Mouse (Mus musculus): ENCODE results near the gene Xrra1.
"Not testable (repeated sequence)": the region's sequence is repeated elsewhere in the genome, so short reads cannot be mapped to it uniquely, and the experiment has no call there.

The Xrra1 gene

DNA sequence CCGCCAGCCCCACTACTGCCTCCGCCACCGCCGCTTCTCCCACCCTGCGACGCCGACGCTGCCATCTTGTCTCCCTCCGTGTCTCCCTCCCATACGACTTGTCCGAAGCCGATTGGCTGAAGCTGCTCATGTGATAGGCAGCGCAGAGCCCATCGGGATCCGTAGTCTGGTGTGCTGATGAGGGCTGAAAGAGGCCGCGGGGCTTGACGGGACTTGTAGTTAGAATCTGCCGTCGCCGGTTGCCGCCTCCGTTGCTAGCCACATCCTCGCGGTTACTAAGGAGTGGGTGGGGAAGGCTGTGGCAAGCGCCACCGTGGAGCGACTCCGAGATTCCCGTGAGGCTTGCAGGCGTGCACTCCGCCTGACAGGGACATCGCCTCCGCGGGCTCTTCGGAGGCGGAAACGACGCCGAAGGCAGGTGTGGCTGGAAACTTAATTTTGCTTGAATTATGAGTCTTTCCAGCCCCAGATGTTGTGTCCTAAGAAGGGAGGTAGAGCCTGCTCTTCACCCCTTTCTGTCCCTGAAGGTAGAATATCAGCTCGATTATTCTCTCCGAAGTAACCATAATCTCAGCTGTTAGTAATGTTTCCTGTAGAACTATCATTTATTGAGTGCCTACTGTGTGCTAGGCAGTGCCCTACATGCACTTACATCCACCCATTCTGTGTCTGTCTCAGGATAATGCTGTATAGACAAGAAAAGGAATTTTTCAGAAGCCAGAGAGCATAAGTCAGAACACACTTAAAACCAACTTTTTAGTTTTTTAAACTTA, at the start of gene Xrra1:
Xrra1 (plus strand) TSS at position 304 of the 773 bp plus-strand sequence.
- peak; percentile 99 to 100 for DNase-seq (ENCODE audit: low spot score in 2 of 2)

DNA sequence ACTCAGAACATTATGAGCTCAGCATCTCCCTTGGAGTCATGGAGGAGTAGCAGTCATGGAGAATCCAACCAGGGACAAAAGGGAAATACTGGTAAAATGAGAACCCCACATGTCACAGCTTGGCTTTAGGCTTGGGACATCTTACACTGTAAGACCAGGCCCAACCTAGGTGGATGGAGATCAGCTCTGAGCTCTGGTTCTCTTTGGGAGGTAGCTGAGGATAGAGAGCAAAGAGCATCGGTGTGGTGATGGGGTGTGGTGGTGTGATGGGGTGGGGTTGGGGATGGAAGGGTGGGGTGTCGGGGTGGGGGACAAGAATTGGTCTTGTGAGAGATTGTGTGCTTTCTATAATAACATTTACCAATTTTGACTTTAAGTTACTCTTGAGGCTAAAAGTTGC, 48.1 kb upstream of the Xrra1 start:
- no peak for DNase-seq (ENCODE audit: low spot score in 2 of 2)

DNA sequence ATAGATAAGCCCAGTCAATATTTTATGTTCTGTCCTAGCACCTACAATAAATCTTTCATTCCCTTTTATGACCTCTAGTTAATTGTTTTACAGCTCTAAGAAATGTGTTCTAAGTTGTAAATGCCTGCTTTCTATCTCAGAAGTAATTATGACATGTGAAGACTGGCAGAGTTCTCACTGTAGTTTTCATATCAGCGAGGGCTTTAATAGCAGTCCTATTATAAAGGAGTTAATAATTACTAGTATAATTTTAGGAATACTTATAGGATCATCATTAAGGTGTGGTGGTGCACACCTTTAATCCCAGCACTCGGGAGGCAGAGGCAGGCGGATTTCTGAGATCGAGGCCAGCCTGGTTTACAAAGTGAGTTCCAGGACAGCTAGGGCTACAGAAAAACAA, 47.3 kb upstream of the Xrra1 start:
- DNase-seq (ENCODE audit: low spot score in 2 of 2) = no peak

DNA sequence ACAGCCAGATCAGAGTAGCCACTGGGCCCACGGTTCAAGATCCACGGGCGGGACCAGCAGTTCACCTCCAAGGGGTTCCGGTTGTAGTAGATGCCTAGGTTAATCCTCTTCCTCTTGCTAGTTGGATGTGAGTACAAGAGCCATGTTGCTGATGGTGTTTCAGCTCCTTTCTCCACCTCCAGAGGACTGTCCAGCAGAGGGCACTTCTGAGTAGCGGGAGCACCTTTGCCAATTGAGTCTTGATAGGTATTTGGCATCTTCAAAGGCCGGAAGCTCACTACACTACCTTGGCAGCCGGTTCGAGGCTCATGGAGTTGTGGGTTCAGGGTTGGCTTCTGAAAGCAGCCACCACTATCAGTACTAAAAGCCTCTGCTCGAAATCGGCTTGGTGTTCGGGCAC, 45.5 kb upstream of the Xrra1 start:
- peak in 1 of 2 experiments; percentile 35 for DNase-seq (ENCODE audit: low spot score in 2 of 2)

DNA sequence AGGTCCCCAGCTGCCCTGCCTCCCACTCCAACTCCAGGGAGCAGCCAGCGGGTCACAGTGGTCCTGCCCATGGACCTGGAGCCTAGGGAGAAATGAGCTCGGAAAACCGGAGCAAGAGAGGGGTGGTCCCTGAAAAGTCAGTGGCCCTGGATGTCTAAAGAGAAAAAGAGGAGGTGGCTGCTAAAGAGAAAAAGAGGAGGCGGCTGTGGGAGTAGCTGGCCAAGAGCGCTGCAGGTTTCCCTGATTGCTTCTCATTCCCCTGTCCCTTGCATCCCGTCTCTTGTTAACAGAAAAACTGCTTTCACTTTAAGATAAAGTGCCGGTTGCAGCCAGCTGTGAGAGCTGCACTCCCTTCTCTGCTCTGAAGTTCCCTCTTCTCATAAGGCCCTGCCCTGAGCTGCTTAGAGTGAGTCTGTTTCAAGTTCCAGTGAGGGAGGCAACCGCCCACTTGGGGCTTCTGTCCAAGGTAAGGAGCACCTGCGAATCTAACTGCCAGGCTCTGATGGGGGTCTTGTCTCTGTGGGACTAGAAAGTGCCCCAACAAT, 40.7 kb upstream of the Xrra1 start:
- DNase-seq (ENCODE audit: low spot score in 2 of 2) = not testable (repeated sequence)

DNA sequence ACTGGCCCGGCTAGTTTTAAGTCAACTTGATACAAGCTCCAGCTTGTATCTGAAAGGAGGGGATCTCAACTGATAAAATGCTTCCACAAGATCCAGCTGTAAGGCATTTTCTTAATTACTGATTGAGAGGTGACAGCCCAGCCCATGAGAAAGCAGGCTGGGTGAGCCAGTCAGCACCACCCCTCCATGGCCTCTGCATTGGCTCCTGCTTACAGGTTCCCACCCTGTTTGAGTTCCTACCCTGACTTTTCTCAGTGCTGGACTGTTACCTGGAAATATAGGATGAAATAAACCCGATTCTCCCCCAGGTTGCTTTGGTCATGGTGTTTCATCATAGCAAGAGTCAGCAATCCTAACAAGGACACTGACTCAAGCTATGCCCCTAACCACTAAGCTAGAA, 37.0 kb upstream of the Xrra1 start:
- DNase-seq (ENCODE audit: low spot score in 2 of 2) = no peak

DNA sequence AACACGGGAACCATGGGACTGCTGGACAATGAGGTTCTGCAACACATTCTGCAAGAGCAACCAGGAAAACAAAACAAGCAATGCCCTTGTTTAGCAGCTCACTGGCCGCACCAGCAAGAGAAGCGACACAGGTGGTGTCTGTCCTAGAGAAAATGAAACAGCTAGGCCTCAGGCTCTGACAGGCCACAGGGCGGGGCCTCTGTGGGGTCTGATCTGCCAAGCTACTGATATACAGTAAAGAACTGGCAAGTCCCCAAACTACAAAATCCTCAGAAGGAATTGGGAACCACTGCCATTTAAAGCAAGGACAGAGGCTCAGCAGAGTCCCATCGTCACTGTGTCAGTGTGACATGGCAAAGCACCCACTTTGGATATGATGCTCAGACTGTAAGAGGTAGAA, 36.5 kb upstream of the Xrra1 start:
- DNase-seq (ENCODE audit: low spot score in 2 of 2) = no peak

DNA sequence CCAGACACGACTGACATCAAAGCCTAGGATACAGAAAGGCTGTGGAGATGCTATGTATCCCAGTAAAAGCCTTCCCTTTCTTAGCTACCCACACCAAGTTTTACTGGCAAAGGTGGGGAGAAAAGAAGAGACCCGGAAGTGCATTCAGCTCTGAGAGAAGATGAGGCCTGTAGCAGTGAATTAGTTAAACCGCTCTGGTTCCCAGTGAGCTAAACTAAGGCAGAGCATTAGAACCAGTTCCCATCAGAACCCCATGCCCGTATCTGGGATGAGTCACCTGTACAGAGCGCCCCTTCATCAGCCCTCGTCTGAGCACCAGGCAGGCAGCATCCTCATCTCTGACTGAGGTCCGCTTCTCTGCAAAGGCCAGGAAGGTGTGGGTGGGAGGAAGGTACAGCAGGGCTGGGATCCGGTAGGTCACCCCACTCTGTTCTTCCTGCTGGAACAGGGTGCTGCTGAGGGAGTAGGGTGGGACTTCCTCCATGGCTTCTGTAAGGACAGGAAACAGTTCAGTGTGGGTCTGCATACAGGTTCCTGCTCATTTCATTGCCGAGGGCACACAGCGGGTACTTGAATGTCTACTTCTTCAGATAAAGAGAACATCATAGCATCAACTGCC, 35.8 kb upstream of the Xrra1 start:
- DNase-seq (ENCODE audit: low spot score in 2 of 2) = no peak

DNA sequence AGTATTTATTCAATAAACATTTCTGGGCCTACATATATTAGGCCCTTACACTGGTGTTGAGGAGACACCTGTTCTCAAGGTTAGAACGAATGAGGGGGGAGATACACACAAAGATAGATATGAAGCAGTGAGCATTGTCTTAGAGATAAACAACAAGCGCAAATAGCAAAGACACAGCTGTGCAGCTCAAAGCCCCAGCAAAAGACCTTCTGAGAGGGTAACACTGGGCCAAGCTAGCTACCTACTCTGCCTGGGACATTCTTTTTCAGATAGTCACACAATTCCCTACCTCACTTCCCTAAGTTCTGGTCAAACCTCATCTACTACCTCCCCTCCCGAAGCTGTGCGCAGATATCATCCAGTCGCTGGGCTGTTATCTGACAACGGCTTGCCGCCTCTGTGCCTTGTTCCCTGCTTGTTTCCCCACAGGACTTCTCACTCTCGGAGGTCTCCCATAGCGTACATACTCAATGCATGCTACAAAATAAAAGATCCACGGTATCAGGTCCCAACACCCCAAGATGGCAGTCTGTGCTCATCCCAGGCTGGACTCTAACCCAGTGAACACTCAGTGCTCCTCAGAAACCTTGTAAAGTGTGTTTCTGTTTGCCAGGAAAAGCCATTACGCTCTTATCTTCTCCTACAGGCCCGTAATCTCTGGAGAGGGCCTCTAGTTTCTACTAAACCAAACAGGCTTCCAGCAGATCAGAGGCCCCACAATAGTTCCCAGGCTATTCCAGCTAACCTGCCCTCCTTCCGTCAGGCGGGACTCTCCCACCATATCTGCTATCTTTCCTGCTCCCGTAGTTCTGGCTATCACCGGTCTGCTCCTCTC, 34.0 kb upstream of the Xrra1 start:
- no peak for DNase-seq (ENCODE audit: low spot score in 2 of 2)

DNA sequence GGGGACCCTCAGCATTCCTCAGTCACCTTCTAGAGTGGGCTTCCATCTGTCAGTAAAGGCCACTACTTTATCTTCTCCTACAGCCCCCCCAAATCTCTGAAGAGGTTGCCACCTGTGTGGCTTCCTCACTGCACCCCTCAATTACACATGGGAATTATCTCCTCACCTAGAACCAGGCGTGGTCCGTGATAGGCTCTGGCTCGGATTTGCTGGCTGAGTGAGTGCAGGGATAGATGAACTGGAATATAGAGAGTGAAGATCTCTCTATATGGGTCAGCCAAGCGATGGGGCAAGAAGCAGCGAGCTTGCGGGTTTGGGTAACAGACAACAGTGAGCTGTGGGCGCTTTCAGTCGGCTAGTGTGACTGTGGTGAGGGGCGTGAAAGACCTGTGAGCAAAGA, 33.4 kb upstream of the Xrra1 start:
- no peak for DNase-seq (ENCODE audit: low spot score in 2 of 2)

DNA sequence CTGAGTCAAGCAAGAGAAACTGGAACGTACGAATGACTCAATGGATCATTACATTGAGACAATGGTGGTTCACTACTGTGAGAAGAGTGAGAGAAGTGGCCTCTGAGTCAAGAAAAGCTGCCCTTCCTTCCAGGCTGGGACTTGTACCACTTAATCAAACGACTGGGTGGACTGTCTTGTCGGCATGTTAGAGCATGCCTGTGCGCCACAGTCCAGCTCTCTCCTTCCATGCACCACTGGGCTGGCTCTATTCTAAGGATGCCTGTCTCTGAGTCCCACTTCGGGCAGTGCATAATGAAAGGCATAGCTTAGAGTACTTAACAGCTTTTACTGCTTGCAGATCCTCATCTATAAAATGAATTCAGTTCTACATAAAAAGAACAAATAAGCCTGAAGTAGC, 32.8 kb upstream of the Xrra1 start:
- no peak for DNase-seq (ENCODE audit: low spot score in 2 of 2)

DNA sequence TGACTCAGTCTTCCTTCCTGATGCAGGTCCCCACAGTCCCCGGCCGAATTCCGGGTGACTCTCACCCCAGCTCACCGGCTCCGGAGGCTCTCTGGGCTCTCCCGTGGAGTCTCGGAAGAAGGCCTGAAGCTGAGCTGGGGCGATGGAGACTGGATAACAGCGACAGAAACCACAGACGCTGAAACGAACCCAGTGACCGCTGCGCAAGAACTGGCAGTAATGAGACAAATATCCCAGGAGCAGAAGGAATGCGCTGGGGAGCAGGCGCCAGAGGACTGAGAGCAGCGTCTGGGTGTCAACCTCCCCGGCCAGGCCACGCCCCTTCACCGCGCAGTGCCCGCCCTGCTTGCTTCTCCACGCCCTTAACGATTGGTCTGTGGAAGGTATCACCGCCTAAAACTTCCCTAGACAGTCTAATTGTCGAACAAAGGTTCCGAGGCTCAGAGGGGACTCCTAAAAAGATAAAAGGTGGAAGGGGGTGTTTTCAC, 30.8 kb upstream of the Xrra1 start, which contains the start of gene Neu3:
Neu3 (minus strand) TSS at position 335 of the 488 bp plus-strand sequence.
- DNase-seq (ENCODE audit: low spot score in 2 of 2) = peak; percentile 92

DNA sequence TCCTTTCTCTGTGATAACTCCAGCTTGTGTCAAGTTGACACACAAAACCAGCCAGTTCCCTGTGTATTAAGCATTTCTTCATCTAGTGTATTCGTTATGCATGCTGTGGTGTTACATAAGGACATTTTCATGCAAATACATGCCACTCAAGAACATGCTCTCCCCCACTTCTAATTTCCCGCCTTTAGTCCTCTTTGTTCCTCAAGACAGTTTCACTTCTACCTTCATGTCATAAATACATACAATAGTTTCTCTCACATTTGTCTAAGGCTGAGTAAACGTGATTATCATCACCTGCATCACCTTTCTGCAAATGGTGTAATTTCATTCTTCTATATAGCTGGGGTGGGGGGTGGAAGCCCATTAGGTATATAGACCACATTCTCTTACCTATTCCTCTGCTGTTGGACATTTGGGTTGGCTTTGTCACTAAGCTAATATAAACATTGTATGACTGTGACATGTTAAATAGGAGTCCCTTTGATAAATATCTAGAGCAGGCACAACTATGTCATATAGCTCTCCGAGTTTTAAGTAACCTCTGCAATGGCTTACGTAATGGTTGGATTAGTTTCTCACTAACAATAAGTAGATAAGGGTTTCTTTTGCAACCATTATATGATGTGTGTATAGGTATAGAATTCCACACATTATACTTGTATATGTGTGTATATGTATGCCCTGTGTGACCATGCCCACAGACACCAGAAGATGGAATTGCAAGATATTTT, 25.6 kb upstream of the Xrra1 start:
- DNase-seq (ENCODE audit: low spot score in 2 of 2) = no peak

DNA sequence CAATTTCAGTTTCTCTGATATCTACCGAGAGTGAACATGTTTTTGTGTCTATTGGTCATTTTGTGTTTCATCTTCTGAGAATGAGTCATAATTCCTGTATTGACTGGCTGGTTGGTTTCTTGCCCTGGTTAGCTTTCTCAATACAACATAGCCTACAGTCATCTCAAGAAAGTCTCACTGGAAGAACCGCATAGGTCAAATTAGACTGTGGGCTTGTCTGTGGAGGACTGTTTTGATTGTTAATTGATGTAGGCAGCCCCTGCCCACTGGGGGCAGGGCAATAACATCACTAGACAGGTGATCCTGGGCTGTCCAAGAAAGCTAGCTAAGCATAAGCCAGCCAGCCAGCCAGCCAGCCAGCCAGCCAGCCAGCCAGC, 25.1 kb upstream of the Xrra1 start:
- DNase-seq (ENCODE audit: low spot score in 2 of 2) = no peak

DNA sequence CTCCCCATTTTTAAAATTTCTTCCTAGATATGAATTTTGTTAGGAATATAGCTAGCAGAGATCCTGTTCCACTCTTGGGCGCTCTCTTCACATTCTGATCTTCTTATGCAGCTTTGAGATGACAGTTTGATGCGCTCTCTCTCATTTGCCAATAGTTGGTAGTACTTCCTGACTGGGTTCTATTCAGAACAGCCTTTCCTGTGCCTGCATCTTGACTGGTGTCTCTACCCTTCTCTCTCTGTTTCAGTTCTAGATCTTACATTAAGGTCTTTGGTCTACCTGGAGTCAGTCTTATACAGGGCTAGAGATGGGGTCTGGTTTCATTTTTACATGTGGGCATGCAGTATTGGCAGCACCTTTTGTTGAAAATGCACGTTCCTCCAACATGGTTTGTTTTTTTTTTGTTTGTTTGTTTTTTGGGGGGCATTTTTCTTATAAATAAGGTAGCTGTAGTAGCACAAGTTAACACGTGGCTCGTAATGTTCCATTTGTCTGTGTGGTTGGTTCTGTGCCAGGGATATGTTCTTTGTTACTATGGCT, 24.5 kb upstream of the Xrra1 start:
- DNase-seq (ENCODE audit: low spot score in 2 of 2) = no peak

DNA sequence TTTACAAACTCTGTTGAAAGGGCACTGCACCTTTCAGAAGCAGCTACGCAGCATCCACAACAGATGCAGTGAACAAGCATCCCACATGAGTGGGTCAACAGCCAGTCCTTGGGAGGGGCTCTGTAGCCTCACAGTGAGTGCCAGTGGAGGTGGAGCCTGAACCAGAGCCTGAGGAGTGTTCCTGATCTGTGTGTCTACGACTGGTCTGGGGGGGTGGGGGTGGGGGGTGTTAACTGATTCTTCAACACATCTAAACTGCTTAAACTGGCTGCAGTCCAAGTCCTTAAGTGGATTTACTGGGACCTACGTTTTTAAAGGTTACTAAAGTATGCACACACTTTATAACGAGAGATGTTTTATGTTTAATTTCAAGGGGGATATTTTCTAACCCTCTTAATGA, 22.1 kb upstream of the Xrra1 start:
- DNase-seq (ENCODE audit: low spot score in 2 of 2) = no peak

DNA sequence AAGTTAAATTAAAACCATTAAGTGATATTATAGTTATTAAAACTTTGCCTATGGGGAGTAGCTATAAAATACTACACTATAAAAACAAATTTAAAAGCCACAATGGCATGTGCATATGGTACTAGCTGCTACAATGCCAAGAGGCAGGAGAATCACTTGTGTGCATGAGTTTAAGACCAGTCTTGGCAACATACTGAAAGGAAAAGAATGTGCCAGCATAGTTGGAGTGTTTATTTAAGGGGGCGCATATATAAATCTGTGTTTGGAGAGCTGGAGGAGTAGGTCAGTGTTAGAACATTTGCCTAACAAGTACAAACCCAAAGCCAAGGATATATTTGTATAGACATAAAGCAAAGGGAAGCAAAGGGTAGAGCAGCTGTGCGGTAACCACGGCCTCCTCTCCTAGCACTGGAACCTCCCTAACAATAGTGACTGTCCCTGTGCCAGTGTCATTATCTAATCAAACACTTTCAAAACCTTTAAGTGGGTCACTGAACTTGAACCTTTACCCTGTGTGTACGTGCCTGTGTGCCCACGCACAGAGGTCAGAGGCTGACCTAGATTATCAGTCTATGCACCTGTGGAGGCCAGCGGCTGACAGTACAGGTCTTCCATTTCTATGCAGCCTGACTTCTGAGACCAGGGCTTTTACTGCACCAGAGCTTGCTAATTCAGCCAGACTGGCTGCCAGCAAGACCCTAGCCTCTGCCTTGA, 21.4 kb upstream of the Xrra1 start:
- DNase-seq (ENCODE audit: low spot score in 2 of 2) = no peak

DNA sequence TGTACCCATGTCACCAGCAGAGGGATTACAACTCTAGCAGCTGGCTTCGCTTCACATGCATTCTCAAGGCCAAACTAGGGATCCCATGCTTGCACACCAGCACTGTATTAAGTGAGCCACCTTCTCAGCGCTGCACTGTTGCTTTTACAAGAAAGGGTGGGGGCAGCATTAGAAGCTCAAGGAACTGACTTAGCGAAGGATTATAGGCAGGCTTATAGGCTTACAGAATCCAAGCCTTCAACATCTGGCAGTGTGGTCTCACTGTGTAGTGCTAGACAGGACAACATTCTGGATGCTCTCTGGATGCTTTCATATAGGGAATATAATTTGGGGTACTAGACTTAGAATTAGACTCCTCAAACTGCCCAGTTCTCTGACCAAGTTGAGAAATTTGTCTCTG, 20.7 kb upstream of the Xrra1 start:
- DNase-seq (ENCODE audit: low spot score in 2 of 2) = no peak

DNA sequence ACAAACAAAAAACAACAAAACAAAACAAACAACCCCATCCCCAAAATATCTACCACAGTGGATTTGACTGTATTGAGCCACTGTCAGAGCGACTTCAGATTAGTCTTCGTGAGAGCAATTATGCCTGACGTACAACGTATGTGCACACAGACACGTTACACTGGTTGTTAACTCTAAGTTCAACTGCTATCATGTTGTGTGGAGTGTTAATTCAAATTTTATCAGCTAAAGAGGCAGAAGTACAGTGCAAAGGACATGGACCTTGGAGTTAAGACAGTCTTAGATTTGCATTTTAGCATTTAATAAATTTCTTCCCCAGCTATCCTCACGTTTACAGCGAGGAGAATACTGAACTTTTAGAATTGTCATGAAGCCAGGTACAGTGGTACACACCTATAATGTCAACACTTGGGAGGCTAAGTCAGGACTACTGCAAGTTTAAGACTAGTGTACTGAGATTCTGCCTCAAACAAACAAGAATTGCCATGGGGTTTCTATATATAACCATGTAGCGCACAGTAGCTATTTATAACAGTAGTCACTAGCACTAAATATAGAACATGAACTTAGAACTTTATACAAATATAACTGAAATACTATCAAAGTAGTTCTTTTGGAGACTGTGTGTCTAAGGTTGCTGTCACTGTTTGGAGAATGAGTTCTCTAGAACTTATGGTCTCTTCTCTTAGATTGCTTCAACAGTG, 13.2 kb upstream of the Xrra1 start:
- DNase-seq (ENCODE audit: low spot score in 2 of 2) = no peak

DNA sequence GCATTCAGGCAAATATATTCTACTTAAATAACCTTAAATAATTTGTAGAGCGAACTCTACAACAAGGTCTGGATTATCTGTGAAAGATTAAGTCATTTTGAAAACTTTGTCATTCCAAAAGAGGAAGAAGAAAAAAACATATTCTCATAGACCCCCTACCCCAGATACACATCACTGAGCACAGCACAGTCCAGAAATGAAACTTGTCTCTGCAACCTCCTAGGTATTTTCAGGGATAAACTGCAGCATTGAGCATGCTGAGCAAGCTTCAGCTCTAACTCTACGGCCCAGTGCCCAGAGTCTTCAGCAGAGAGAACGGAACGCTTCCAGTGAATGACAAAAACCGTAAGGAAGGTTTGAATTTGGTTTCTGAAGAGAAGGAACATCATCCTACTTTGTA, 8.4 kb upstream of the Xrra1 start:
- DNase-seq (ENCODE audit: low spot score in 2 of 2) = no peak
